Mouse (Mus musculus) CH12.LX (cell line): ENCODE data around the gene Ntsr1. TPM values are rescaled to one million over a fixed set of nuclear protein-coding genes. Genes with fewer than 3 reads are reported as not detected.

ENCODE experiments used
- DNase-seq: peaks from one replicate; pipeline ENCODE4 v3.0.0-alpha.2; 2013; ENCODE audit errors: extremely low read depth
- H3K27ac ChIP-seq: 2 replicates; pipeline ENCODE4 v1.5.1; 2012; ENCODE audit warnings: low read depth, mild to moderate bottlenecking, control low read depth, moderate library complexity; ENCODE audit not compliant: insufficient read depth
- H3K27me3 ChIP-seq: replicated peaks from 2 replicates; pipeline ENCODE3; 2012; ENCODE audit warnings: inconsistent platforms
- H3K36me3 ChIP-seq, 2 experiments: replicated peaks in 1 of 2; 2 replicates each; pipeline versions ENCODE3 to v1.6.1; 2012; ENCODE audit warnings: inconsistent platforms in 1 of 2, low read length in 1 of 2, mild to moderate bottlenecking in 1 of 2, mixed read lengths in 1 of 2, moderate library complexity in 1 of 2; ENCODE audit not compliant: control insufficient read depth in 1 of 2, insufficient read depth in 1 of 2
- H3K4me1 ChIP-seq, 2 experiments: 2 replicates each; pipeline ENCODE4 v1.6.1; 2012; ENCODE audit warnings: inconsistent platforms in 1 of 2, moderate library complexity in 1 of 2; ENCODE audit not compliant: insufficient read depth in 2 of 2, control insufficient read depth in 1 of 2
- H3K4me2 ChIP-seq: 2 replicates; pipeline ENCODE4 v1.6.1; 2012; ENCODE audit warnings: low read depth, mild to moderate bottlenecking, control low read depth; ENCODE audit not compliant: poor library complexity, insufficient read depth, severe bottlenecking
- H3K4me3 ChIP-seq, 3 experiments: fragments of 150-350 bp in 1 of 3; sonication (generic) in 1 of 3; replicated peaks in 1 of 3; 2 replicates each; pipeline versions ENCODE3 to v1.5.1; 2011 to 2012; ENCODE audit warnings: low read depth in 2 of 3, low read length in 2 of 3, mild to moderate bottlenecking in 2 of 3, moderate library complexity in 2 of 3, control low read depth in 1 of 3, improper control_type of control experiment in 1 of 3, inconsistent platforms in 1 of 3, mixed read lengths in 1 of 3; ENCODE audit not compliant: poor library complexity in 1 of 3
- H3K79me2 ChIP-seq: replicated peaks from 2 replicates; pipeline ENCODE4 v1.6.1; 2012; ENCODE audit warnings: mild to moderate bottlenecking, moderate library complexity; ENCODE audit not compliant: control insufficient read depth, poor library complexity, insufficient read depth, severe bottlenecking; ENCODE audit errors: extremely low read depth
- H3K9ac ChIP-seq: 2 replicates; pipeline ENCODE4 v1.6.1; 2012; ENCODE audit warnings: low read depth, mild to moderate bottlenecking, control low read depth, moderate library complexity; ENCODE audit not compliant: insufficient read depth
- H3K9me3 ChIP-seq: replicated peaks from 2 replicates; pipeline ENCODE3; 2012; ENCODE audit warnings: low read length, inconsistent platforms, mixed read lengths
- BHLHE40 ChIP-seq: IDR thresholded peaks from 2 replicates; pipeline ENCODE4 v1.6.1; 2011; ENCODE audit warnings: mild to moderate bottlenecking, low read depth, low read length, improper control_type of control experiment
- CTCF ChIP-seq, 2 experiments: IDR thresholded peaks in 1 of 2; conservative IDR thresholded peaks in 1 of 2; 2 replicates each; pipeline ENCODE4 v1.5.1; 2011 to 2012; ENCODE audit warnings: low read depth in 2 of 2, low read length in 2 of 2, improper control_type of control experiment in 1 of 2, inconsistent platforms in 1 of 2, mild to moderate bottlenecking in 1 of 2, moderate library complexity in 1 of 2
- ETS1 ChIP-seq: conservative IDR thresholded peaks from 2 replicates; pipeline ENCODE4 v1.6.1; 2012; ENCODE audit warnings: low read depth, mild to moderate bottlenecking, inconsistent platforms, low read length, improper control_type of control experiment, moderate library complexity
- IRF4 ChIP-seq: IDR thresholded peaks from 2 replicates; pipeline ENCODE4 v1.6.1; 2014; ENCODE audit warnings: low read depth, mild to moderate bottlenecking, inconsistent platforms, low read length, improper control_type of control experiment
- RAD21 ChIP-seq: IDR thresholded peaks from 2 replicates; pipeline ENCODE4 v1.6.1; 2011; ENCODE audit warnings: low read depth, mild to moderate bottlenecking, low read length, improper control_type of control experiment, moderate library complexity
- SMC3 ChIP-seq: IDR thresholded peaks from 2 replicates; pipeline ENCODE4 v1.6.1; 2011; ENCODE audit warnings: low read depth, low read length, improper control_type of control experiment
- ZKSCAN1 ChIP-seq: IDR thresholded peaks from 2 replicates; pipeline ENCODE4 v1.6.1; 2012; ENCODE audit warnings: low read depth, inconsistent platforms, low read length, improper control_type of control experiment, borderline replicate concordance
- dilution Hi-C: fragments of 300-500 bp; cut with MboI; formaldehyde crosslinking; loops from 2 replicates; pipeline ENCODE4 v1.14.3; 2020; ENCODE audit warnings: low sequenced_read_pairs; ENCODE audit not compliant: extremely low pct_unique_long_range_greater_than_20kb, extremely low pct_ligation_motif_present
- in situ Hi-C: fragments of 300-500 bp; cut with MboI; formaldehyde crosslinking; loops from 3 replicates; pipeline ENCODE4 v1.14.3; 2019; ENCODE audit warnings: low sequenced_read_pairs, low pct_ligation_motif_present, low pct_unique_long_range_greater_than_20kb, mixed read lengths
- polyA plus RNA-seq: library from polyadenylated mRNA; unstranded; fragments of >175 nt; gene quantifications from 2 replicates; pipeline ENCODE4 v1.2.1, GENCODE M21; 2012; ENCODE audit warnings: low read depth; ENCODE audit not compliant: insufficient read length
- total RNA-seq, 2 experiments: library from RNA; depleted of rRNA; stranded (reverse); fragments of 300-350 nt in 1 of 2; fragments of >200 nt in 1 of 2; gene quantifications; 2 replicates each; pipeline ENCODE4 v1.2.3; 2012 to 2014

Ntsr1 gene
- total and polyA plus RNA-seq, 3 experiments: not detected

- no peak for TF ChIP-seq CTCF (conservative IDR thresholded peaks at IDR 0.05 in 1 of 2, IDR thresholded peaks at IDR 0.05 in 1 of 2; ENCODE audit: low read depth in 2 of 2, low read length in 2 of 2)
- no peak for TF ChIP-seq BHLHE40
- H3K27ac ChIP-seq: no peak overlapping the region
- no peak overlapping the region for H3K4me2 ChIP-seq
- dilution Hi-C loops: no loop called here
- H3K27me3 ChIP-seq: no peaks in the 10 kb centered on the region
- no peak overlapping the region for H3K9ac ChIP-seq
- H3K79me2 ChIP-seq: no peaks in the 10 kb centered on the region
- in situ Hi-C loops: no loop called here
- H3K9me3 ChIP-seq: no peaks in the 10 kb centered on the region
- H3K4me1 ChIP-seq: peaks cover 0 to 13% of the 10 kb centered on the region in 2 experiments; a peak in 2 of 4 replicates
- no peaks in the 10 kb centered on the region for H3K36me3 ChIP-seq
- no peak for DNase-seq
- no peak overlapping the region for H3K4me3 ChIP-seq
These were observed 56.7 kb downstream of the Ntsr1 start for GRCm38 (mm10) chr2:180556470-180556869.

DNA sequence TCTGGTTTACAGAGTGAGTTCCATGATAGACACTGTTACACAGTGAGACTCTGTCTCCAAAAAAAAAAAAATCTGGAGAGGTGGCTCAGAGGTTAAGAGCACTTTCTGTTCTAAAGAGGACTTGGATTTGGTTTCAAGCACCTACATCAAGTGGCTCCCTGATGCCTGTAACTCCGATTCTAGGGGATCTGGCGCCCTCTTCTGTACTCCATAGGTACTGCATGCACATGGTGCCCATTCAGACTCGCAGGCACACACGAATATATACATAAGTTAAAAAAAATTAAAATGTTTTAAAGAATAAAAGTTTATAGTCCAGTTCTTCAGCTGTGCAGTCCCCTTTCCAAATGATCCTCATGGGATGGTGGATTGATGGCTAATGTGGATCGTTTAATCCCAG lies 60.5 kb downstream of the Ntsr1 start:
- no peak overlapping the region for H3K4me3 ChIP-seq
- in situ Hi-C loops: no loop called here
- TF ChIP-seq ETS1 (no peak), CTCF (conservative IDR thresholded peaks at IDR 0.05 in 1 of 2, IDR thresholded peaks at IDR 0.05 in 1 of 2; ENCODE audit: low read depth in 2 of 2, low read length in 2 of 2) (peak; percentile 65 to 67; a peak in 3 of 4 replicates), IRF4 (no peak), ZKSCAN1 (no peak), RAD21 (peak; percentile 49), SMC3 (peak; percentile 37)
- no peaks in the 10 kb centered on the region for H3K27me3 ChIP-seq
- DNase-seq: no peak
- peaks cover 15 to 32% of the 10 kb centered on the region in 2 experiments for H3K4me1 ChIP-seq
- H3K79me2 ChIP-seq: no peaks in the 10 kb centered on the region
- no peak overlapping the region for H3K27ac ChIP-seq
- H3K4me2 ChIP-seq: no peak overlapping the region
- no peaks in the 10 kb centered on the region for H3K9me3 ChIP-seq
- dilution Hi-C loops: no loop called here
- H3K36me3 ChIP-seq: no peaks in the 10 kb centered on the region
- H3K9ac ChIP-seq: no peak overlapping the region

GRCm38 (mm10) chr2:180562146-180562545 lies 62.4 kb downstream of the Ntsr1 start:
- Histone ChIP-seq H3K27ac (no peak overlapping the region), H3K36me3 (no peaks in the 10 kb centered on the region), H3K4me2 (no peak overlapping the region), H3K79me2 (no peaks in the 10 kb centered on the region), H3K9ac (no peak overlapping the region), H3K4me3 (no peak overlapping the region), H3K9me3 (no peaks in the 10 kb centered on the region), H3K4me1 (peaks cover 15 to 22% of the 10 kb centered on the region in 2 experiments), H3K27me3 (no peaks in the 10 kb centered on the region)
- DNase-seq: no peak
- dilution Hi-C loops (no loop called here), in situ Hi-C loops (no loop called here)
- TF ChIP-seq ETS1 (no peak), CTCF (conservative IDR thresholded peaks at IDR 0.05 in 1 of 2, IDR thresholded peaks at IDR 0.05 in 1 of 2; ENCODE audit: low read depth in 2 of 2, low read length in 2 of 2) (peak in 1 of 2 experiments; percentile 23; a peak in 1 of 4 replicates)
